Mouse (Mus musculus): ENCODE results near the gene Csta1. TPM values are rescaled to one million over a fixed set of nuclear protein-coding genes. Genes with fewer than 3 reads are reported as not detected.
A peak's percentile ranks its signal among the peaks of the same experiment; 100 is the strongest.

Csta1 gene
- polyA plus RNA-seq, 1 experiment from 2014 or later: 17.2 TPM

- H3K27me3 ChIP-seq: no peaks in the 10 kb centered on the region
- no peak overlapping the region for H3K4me2 ChIP-seq (replicated peaks)
- H3K9ac ChIP-seq: no peak overlapping the region
- H3K36me3 ChIP-seq: peaks cover 6% of the 10 kb centered on the region; the same call in 1 of the 2 replicates
- H3K4me3 ChIP-seq (replicated peaks): no peak overlapping the region
- WGBS: 54% methylated on average over 3 of the region's 3 CpGs
- H3K27ac ChIP-seq (replicated peaks): no peak overlapping the region
- H3K9me3 ChIP-seq (replicated peaks): no peaks in the 10 kb centered on the region
- peaks cover 3% of the 10 kb centered on the region; the same call in 1 of the 2 replicates for H3K4me1 ChIP-seq
- no peak for ATAC-seq (ENCODE audit: insufficient number of reproducible peaks, low FRiP score, low TSS enrichment, low read depth)
Observed at GRCm38 (mm10) chr16:36094079-36094478, 37.0 kb downstream of the Csta1 start.

- H3K27me3 ChIP-seq: no peaks in the 10 kb centered on the region
- WGBS: 74% methylated on average over 11 of the region's 11 CpGs
- peak overlapping the region; percentile 31; the same call in 1 of the 2 replicates for H3K27ac ChIP-seq (replicated peaks)
- no peak overlapping the region for H3K4me2 ChIP-seq (replicated peaks)
- H3K4me3 ChIP-seq (replicated peaks): no peak overlapping the region
- peaks cover 26% of the 10 kb centered on the region for H3K36me3 ChIP-seq
- H3K9ac ChIP-seq: no peak overlapping the region
- H3K9me3 ChIP-seq (replicated peaks): no peaks in the 10 kb centered on the region
- H3K4me1 ChIP-seq: peaks cover 3% of the 10 kb centered on the region; the same call in 1 of the 2 replicates
- ATAC-seq (ENCODE audit: insufficient number of reproducible peaks, low FRiP score, low TSS enrichment, low read depth): no peak
Observed at GRCm38 (mm10) chr16:36090785-36091509, 40.1 kb downstream of the Csta1 start.

- WGBS: 71% methylated on average over 8 of the region's 8 CpGs
- Histone ChIP-seq H3K4me2 (replicated peaks) (no peak overlapping the region), H3K4me3 (replicated peaks) (no peak overlapping the region), H3K27me3 (no peaks in the 10 kb centered on the region), H3K9me3 (replicated peaks) (no peaks in the 10 kb centered on the region), H3K9ac (no peak overlapping the region), H3K27ac (replicated peaks) (0 out of 2 replicates have a peak overlapping the region, but pooled peaks have one; percentile 11), H3K36me3 (peaks cover 33% of the 10 kb centered on the region), H3K4me1 (peaks cover 3% of the 10 kb centered on the region; the same call in 1 of the 2 replicates)
- ATAC-seq (ENCODE audit: insufficient number of reproducible peaks, low FRiP score, low TSS enrichment, low read depth): no peak
Observed at GRCm38 (mm10) chr16:36089850-36090616, 41.0 kb downstream of the Csta1 start.

GRCm38 (mm10) chr16:36089065-36089464, 42.0 kb downstream of the Csta1 start:
- Histone ChIP-seq H3K9ac (no peak overlapping the region), H3K27me3 (no peaks in the 10 kb centered on the region), H3K36me3 (peaks cover 35% of the 10 kb centered on the region), H3K4me3 (replicated peaks) (no peak overlapping the region), H3K9me3 (replicated peaks) (no peaks in the 10 kb centered on the region), H3K4me2 (replicated peaks) (no peak overlapping the region), H3K27ac (replicated peaks) (no peak overlapping the region), H3K4me1 (peaks cover 3% of the 10 kb centered on the region; the same call in 1 of the 2 replicates)
- no peak for ATAC-seq (ENCODE audit: insufficient number of reproducible peaks, low FRiP score, low TSS enrichment, low read depth)
- 81% methylated on average over 7 of the region's 7 CpGs for WGBS

GRCm38 (mm10) chr16:36087846-36088245, 43.2 kb downstream of the Csta1 start:
- Histone ChIP-seq H3K9ac (no peak overlapping the region), H3K27me3 (no peaks in the 10 kb centered on the region), H3K9me3 (replicated peaks) (no peaks in the 10 kb centered on the region), H3K4me3 (replicated peaks) (no peak overlapping the region), H3K36me3 (peaks cover 41% of the 10 kb centered on the region), H3K4me1 (no peaks in the 10 kb centered on the region), H3K27ac (replicated peaks) (no peak overlapping the region), H3K4me2 (replicated peaks) (no peak overlapping the region)
- ATAC-seq (ENCODE audit: insufficient number of reproducible peaks, low FRiP score, low TSS enrichment, low read depth): no peak
- 85% methylated on average over 4 of the region's 4 CpGs for WGBS

- Histone ChIP-seq H3K36me3 (peaks cover 10% of the 10 kb centered on the region), H3K4me1 (no peaks in the 10 kb centered on the region), H3K27me3 (no peaks in the 10 kb centered on the region), H3K9ac (no peak overlapping the region), H3K4me2 (replicated peaks) (no peak overlapping the region), H3K27ac (replicated peaks) (no peak overlapping the region), H3K4me3 (replicated peaks) (no peak overlapping the region), H3K9me3 (replicated peaks) (no peaks in the 10 kb centered on the region)
- 91% methylated on average over 3 of the region's 3 CpGs for WGBS
- no peak for ATAC-seq (ENCODE audit: insufficient number of reproducible peaks, low FRiP score, low TSS enrichment, low read depth)
Observed at GRCm38 (mm10) chr16:36079916-36080315, 51.1 kb downstream of the Csta1 start.

- 83% methylated on average over 3 of the region's 3 CpGs for WGBS
- H3K9ac ChIP-seq: no peak overlapping the region
- ATAC-seq (ENCODE audit: insufficient number of reproducible peaks, low FRiP score, low TSS enrichment, low read depth): no peak
- H3K36me3 ChIP-seq: no peaks in the 10 kb centered on the region
- H3K27ac ChIP-seq (replicated peaks): no peak overlapping the region; the same call in 1 of the 2 replicates
- H3K4me2 ChIP-seq (replicated peaks): no peak overlapping the region
- no peak overlapping the region for H3K4me3 ChIP-seq (replicated peaks)
- no peaks in the 10 kb centered on the region for H3K4me1 ChIP-seq
- H3K9me3 ChIP-seq (replicated peaks): no peaks in the 10 kb centered on the region
- H3K27me3 ChIP-seq: no peaks in the 10 kb centered on the region
Observed at GRCm38 (mm10) chr16:36074772-36075171, 56.3 kb downstream of the Csta1 start.

GRCm38 (mm10) chr16:36072410-36073011, 58.5 kb downstream of the Csta1 start:
- WGBS: 28% methylated on average over 8 of the region's 8 CpGs
- Histone ChIP-seq H3K27ac (replicated peaks) (peak overlapping the region; percentile 100), H3K4me1 (peaks cover 10% of the 10 kb centered on the region; the same call in 1 of the 2 replicates), H3K27me3 (no peaks in the 10 kb centered on the region), H3K9ac (peak overlapping the region; percentile 53), H3K9me3 (replicated peaks) (no peaks in the 10 kb centered on the region), H3K4me3 (replicated peaks) (peak overlapping the region; percentile 77), H3K4me2 (replicated peaks) (peak overlapping the region; percentile 62), H3K36me3 (no peaks in the 10 kb centered on the region)
- no peak for ATAC-seq (ENCODE audit: insufficient number of reproducible peaks, low FRiP score, low TSS enrichment, low read depth)

- WGBS: under 1% methylated on average over 81 of the region's 81 CpGs
- H3K4me1 ChIP-seq: peaks cover 10% of the 10 kb centered on the region; the same call in 1 of the 2 replicates
- no peaks in the 10 kb centered on the region for H3K36me3 ChIP-seq
- no peaks in the 10 kb centered on the region for H3K27me3 ChIP-seq
- ATAC-seq (ENCODE audit: insufficient number of reproducible peaks, low FRiP score, low TSS enrichment, low read depth): peak; percentile 96
- H3K4me3 ChIP-seq (replicated peaks): peak within 1 kb of the TSS; percentile 77
- no peaks in the 10 kb centered on the region for H3K9me3 ChIP-seq (replicated peaks)
- peak within 1 kb of the TSS; percentile 100 for H3K27ac ChIP-seq (replicated peaks)
- H3K9ac ChIP-seq: peak within 1 kb of the TSS; percentile 85
- H3K4me2 ChIP-seq (replicated peaks): peak within 1 kb of the TSS; percentile 62
Observed at GRCm38 (mm10) chr16:36071450-36072379, 59.3 kb downstream of the Csta1 start, which contains the start of the genes Fam162a and Ccdc58. Gene Fam162a (minus strand): TSS chr16:36071594. Gene Ccdc58 (plus strand): TSS chr16:36071685.

GRCm38 (mm10) chr16:36071071-36071449, 60.0 kb downstream of the Csta1 start:
- H3K27ac ChIP-seq (replicated peaks): peak overlapping the region; percentile 100
- H3K4me3 ChIP-seq (replicated peaks): peak overlapping the region; percentile 77
- H3K4me2 ChIP-seq (replicated peaks): peak overlapping the region; percentile 62
- H3K36me3 ChIP-seq: no peaks in the 10 kb centered on the region
- WGBS: under 1% methylated on average over 16 of the region's 16 CpGs
- H3K9me3 ChIP-seq (replicated peaks): no peaks in the 10 kb centered on the region
- ATAC-seq (ENCODE audit: insufficient number of reproducible peaks, low FRiP score, low TSS enrichment, low read depth): peak; percentile 55; the same call in 1 of the 2 replicates
- H3K27me3 ChIP-seq: no peaks in the 10 kb centered on the region
- peak overlapping the region; percentile 85 for H3K9ac ChIP-seq
- H3K4me1 ChIP-seq: peaks cover 10% of the 10 kb centered on the region; the same call in 1 of the 2 replicates
